Comparison of ENCODE assay signal across 8 mouse cellular contexts in genomic region chr4:135683553-135683952, GRCm38 (mm10). TPM values are rescaled to one million over a fixed set of nuclear protein-coding genes. Genes with fewer than 3 reads are reported as not detected.
A peak's percentile ranks its signal among the peaks of the same experiment; 100 is the strongest.
DNase-seq lines count a peak whose midpoint lies in the region; ATAC-seq and TF ChIP-seq lines count a peak whose summit lies in the region.

No protein-coding gene starts in this region.

- H3K4me3 ChIP-seq in cerebellum, adult 2 months (replicated peaks; ENCODE audit: insufficient read depth, low read depth, low read length): no peak overlapping the region
- no peak overlapping the region for H3K4me3 ChIP-seq in left cerebral cortex, adult 2 months
- no peak overlapping the region for H3K4me3 ChIP-seq in bone marrow, adult 2 months (replicated peaks; ENCODE audit: control insufficient read depth, low read depth, low read length)
- H3K4me3 ChIP-seq in liver, embryonic 14.5 days (ENCODE audit: insufficient read depth in 1 of 2, low read depth in 2 of 2, low read length in 2 of 2): no peak overlapping the region

- 19% methylated on average over 4 of the region's 4 CpGs for WGBS in cerebellum, adult 2 months
- WGBS in bone marrow, adult 2 months: 23% methylated on average over 4 of the region's 4 CpGs
- WGBS in liver, embryonic 14.5 days (ENCODE audit: insufficient replicate concordance): 22% methylated on average over 4 of the region's 4 CpGs

- no peak for TF ChIP-seq POLR2A in cerebellum, adult 2 months (IDR thresholded peaks at IDR 0.05; ENCODE audit: borderline replicate concordance, insufficient read depth, low read length)
- TF ChIP-seq POLR2A in bone marrow, adult 2 months (IDR thresholded peaks at IDR 0.05; ENCODE audit: borderline replicate concordance, control insufficient read depth, low read depth, low read length): no peak

- no peaks in the 10 kb centered on the region for H3K9me3 ChIP-seq in liver, embryonic 14.5 days (ENCODE audit: control insufficient read depth, low read length)

- H3K4me1 ChIP-seq in cerebellum, adult 2 months (ENCODE audit: control insufficient read depth, insufficient read depth, low read length): no peaks in the 10 kb centered on the region
- peaks cover 5% of the 10 kb centered on the region for H3K4me1 ChIP-seq in bone marrow, adult 2 months (ENCODE audit: control insufficient read depth, insufficient read depth, low read length)
- no peaks in the 10 kb centered on the region for H3K4me1 ChIP-seq in liver, embryonic 14.5 days (replicated peaks; ENCODE audit: control insufficient read depth in 2 of 2, insufficient read depth in 2 of 2, low read length in 1 of 2)

- H3K36me3 ChIP-seq in liver, embryonic 14.5 days (replicated peaks; ENCODE audit: control insufficient read depth, insufficient read depth, low read depth): no peaks in the 10 kb centered on the region

- peaks cover 4% of the 10 kb centered on the region; the same call in 1 of the 2 replicates for H3K27me3 ChIP-seq in cerebellum, adult 2 months (ENCODE audit: control insufficient read depth, insufficient read depth, low read length)
- H3K27me3 ChIP-seq in liver, embryonic 14.5 days (ENCODE audit: control insufficient read depth, insufficient read depth, low read length): peaks cover 49% of the 10 kb centered on the region

- H3K4me2 ChIP-seq in liver, embryonic 14.5 days (ENCODE audit: low read depth): no peak overlapping the region

- intact Hi-C loops in left cerebral cortex, adult 2 months (cut with DNase I): loop anchor here (5.0 kb wide), 1 partner anchor 74 kb away; the partner anchor contains the start of gene Myom3
- intact Hi-C loops in left cerebral cortex, postnatal 36 days (cut with DNase I): loop anchor here (5.0 kb wide), 1 partner anchor 84 kb away; no protein-coding TSS in a partner anchor

- TF ChIP-seq EP300 in liver, embryonic 14.5 days (IDR thresholded peaks at IDR 0.05; ENCODE audit: low read depth): no peak

- ATAC-seq in liver, embryonic 14.5 days (ENCODE audit: insufficient read depth): no peak

- H3K9ac ChIP-seq in liver, embryonic 14.5 days (replicated peaks): no peak overlapping the region

- H3K27ac ChIP-seq in cerebellum, adult 2 months (ENCODE audit: insufficient read depth, low read length): no peak overlapping the region
- no peak overlapping the region for H3K27ac ChIP-seq in left cerebral cortex, adult 2 months
- H3K27ac ChIP-seq in bone marrow, adult 2 months (ENCODE audit: control insufficient read depth, insufficient read depth, low read depth, low read length, poor library complexity): peak overlapping the region; percentile 33
- H3K27ac ChIP-seq in liver, embryonic 14.5 days: no peak overlapping the region

- peak; percentile 56; the same call in 1 of the 2 replicates for TF ChIP-seq CTCF in cerebellum, adult 2 months (IDR thresholded peaks at IDR 0.05; ENCODE audit: borderline replicate concordance, insufficient read depth, low read depth, low read length)
- TF ChIP-seq CTCF in left cerebral cortex, adult 2 months (IDR thresholded peaks at IDR 0.05): peak; percentile 54
- peak; percentile 57; the same call in 1 of the 2 replicates for TF ChIP-seq CTCF in bone marrow, adult 2 months (IDR thresholded peaks at IDR 0.05; ENCODE audit: control insufficient read depth, insufficient read depth, low read length)
- peak; percentile 60 for TF ChIP-seq CTCF in liver, embryonic 14.5 days (IDR thresholded peaks at IDR 0.05; ENCODE audit: low read depth)

- peak; percentile 20 to 30 for DNase-seq in cerebellum, adult 2 months
- no peak for DNase-seq in cerebellum, adult 11-12 months
- peak in 1 of 2 experiments; percentile 21 for DNase-seq in left cerebral cortex, adult 2 months (ENCODE audit: extremely low spot score in 1 of 2, low spot score in 2 of 2)
- no peak for DNase-seq in left cerebral cortex, postnatal 36 days (ENCODE audit: low spot score in 2 of 2)
- DNase-seq in liver, embryonic 14.5 days (ENCODE audit: low read depth in 3 of 3, low spot score in 3 of 3): no peak
- DNase-seq in thymus, adult 18-20 months: no peak
- DNase-seq in thymus, postnatal 14 days: no peak

RNA-seq across cellular contexts. Expression of gene Ifnlr1, which starts 2.5 kb away (rescaled TPM):
- polyA plus RNA-seq in cerebellum, adult 2 months (2012; rRNA removed): 0.49 and 0.52 TPM in 2 replicates
- under 1 TPM; 0.16 to 0.25 TPM for total RNA-seq in left cerebral cortex, adult 2 months (2021)
- under 1 TPM; 0.20 to 0.36 TPM for total RNA-seq in left cerebral cortex, postnatal 36 days (2021)
- polyA plus RNA-seq in bone marrow, adult 2 months (2011; ENCODE audit: insufficient read depth, insufficient read length, low replicate concordance, missing spikeins): 3.2 and 7.3 TPM in 2 replicates
- polyA plus RNA-seq in liver, embryonic 14.5 days (2012; rRNA removed): 0.10 and 0.13 TPM in 2 replicates
- polyA plus RNA-seq in liver, embryonic 14.5 days (2014; fragmentation: Nextera tagmentation; extraction: Ambion mirVana): 0.06 and 0.09 TPM in 2 replicates

RNA-seq across cellular contexts. Expression of gene Il22ra1, which starts 44.4 kb away (rescaled TPM):
- 0.03 TPM in 1 of 2 replicates, not detected in the other for polyA plus RNA-seq in cerebellum, adult 2 months (2012; rRNA removed)
- total RNA-seq in left cerebral cortex, adult 2 months (2021): under 1 TPM in 1 of 2 experiments, not detected in 1; 0.14 TPM
- total RNA-seq in left cerebral cortex, postnatal 36 days (2021): under 1 TPM; 0.12 to 0.20 TPM
- not detected in 2 replicates for polyA plus RNA-seq in bone marrow, adult 2 months (2011; ENCODE audit: insufficient read depth, insufficient read length, low replicate concordance, missing spikeins)
- polyA plus RNA-seq in liver, embryonic 14.5 days (2012; rRNA removed): 0.98 and 1.3 TPM in 2 replicates
- polyA plus RNA-seq in liver, embryonic 14.5 days (2014; fragmentation: Nextera tagmentation; extraction: Ambion mirVana): 0.36 and 0.54 TPM in 2 replicates

Comparison
In these comparisons a context has a peak if more than half of its experiments do, and no peak if none do; other contexts are left out.
1. DNase-seq: peak in cerebellum, adult 2 months (2 of 2); none in cerebellum, adult 11-12 months (single experiment), left cerebral cortex, postnatal 36 days (0 of 2), liver, embryonic 14.5 days (0 of 3), thymus, adult 18-20 months (0 of 2) and thymus, postnatal 14 days (single experiment).
2. Peak in every context shown above with its lines, with median percentiles within 50 percentile points of each other: CTCF ChIP-seq.